Mouse (Mus musculus) midbrain, postnatal 0 days (tissue): ENCODE measurements around the gene Mzf1. TPM values are rescaled to one million over a fixed set of nuclear protein-coding genes. Genes with fewer than 3 reads are reported as not detected.

Experiments
- ATAC-seq: fragments of 200-750 bp; cut with Nextera tagmentation; 2 replicates; pipeline ENCODE4 v1.8.0; 2017; ENCODE audit warnings: moderate number of reproducible peaks, mild to moderate bottlenecking, moderate TSS enrichment, moderate library complexity; ENCODE audit not compliant: low FRiP score
- DNase-seq: peaks from one replicate; pipeline ENCODE4 v3.0.0-alpha.2; 2015; ENCODE audit warnings: low spot score
- H3K27ac ChIP-seq: fragments of 300-500 bp; sonication (generic); 2 replicates; pipeline ENCODE4 v1.5.1; 2014; ENCODE audit warnings: low read depth, mild to moderate bottlenecking, low read length, mixed read lengths
- H3K27me3 ChIP-seq: fragments of 300-500 bp; sonication (generic); 2 replicates; pipeline ENCODE4 v1.6.1; 2014; ENCODE audit warnings: low read length, control low read depth, mixed read lengths; ENCODE audit not compliant: insufficient read depth
- H3K36me3 ChIP-seq: fragments of 300-500 bp; sonication (generic); 2 replicates; pipeline ENCODE4 v1.6.1; 2014; ENCODE audit warnings: low read length, control low read depth, mixed read lengths; ENCODE audit not compliant: insufficient read depth
- H3K4me1 ChIP-seq: fragments of 300-500 bp; sonication (generic); 2 replicates; pipeline ENCODE4 v1.6.1; 2014; ENCODE audit warnings: mild to moderate bottlenecking, control low read depth, antibody characterized with exemption, low read length, mixed read lengths; ENCODE audit not compliant: insufficient read depth
- H3K4me2 ChIP-seq: fragments of 300-500 bp; sonication (generic); 2 replicates; pipeline ENCODE4 v1.6.1; 2014; ENCODE audit warnings: low read depth, mild to moderate bottlenecking, low read length, mixed read lengths; ENCODE audit not compliant: poor library complexity, severe bottlenecking
- H3K4me3 ChIP-seq: fragments of 300-500 bp; sonication (generic); 2 replicates; pipeline ENCODE4 v1.5.1; 2014; ENCODE audit warnings: low read depth, mild to moderate bottlenecking, low read length, moderate library complexity
- H3K9ac ChIP-seq: fragments of 300-500 bp; sonication (generic); replicated peaks from 2 replicates; pipeline ENCODE4 v1.6.1; 2014; ENCODE audit warnings: mild to moderate bottlenecking, low read length, moderate library complexity, mixed read lengths; ENCODE audit not compliant: poor library complexity, severe bottlenecking
- H3K9me3 ChIP-seq: fragments of 300-500 bp; sonication (generic); 2 replicates; pipeline ENCODE4 v1.6.1; 2016; ENCODE audit warnings: low read length, control low read depth
- CTCF ChIP-seq: IDR thresholded peaks from 2 replicates; pipeline ENCODE4 v1.5.1; 2016; ENCODE audit warnings: antibody characterized with exemption, mild to moderate bottlenecking
- WGBS: fragments of 180-500 bp; shearing (Covaris S2); extraction: QIAGEN DNeasy Blood & Tissue Kit; methylation state at CpG from one replicate; pipeline ENCODE4 v1.1.7; 2014; 5-methylcytosine and 5-hydroxymethylcytosine counted together
- polyA plus RNA-seq: library from polyadenylated mRNA; unstranded; fragments of >200 nt; fragmentation: Nextera tagmentation; extraction: Ambion mirVana; gene quantifications from 2 replicates; pipeline ENCODE4 v1.2.1, GENCODE M21; 2015
- total RNA-seq: library from RNA; depleted of rRNA; stranded (reverse); fragments of >200 nt; gene quantifications from 2 replicates; pipeline ENCODE4 v1.2.3, GENCODE M21; 2014

Mzf1 gene
- total and polyA plus RNA-seq, 2 experiments from 2014 or later = 12.2 to 14.4 TPM

- Histone ChIP-seq H3K4me2 (peak overlapping the region; percentile 65), H3K9me3 (no peaks in the 10 kb centered on the region), H3K27ac (peak overlapping the region; percentile 65), H3K36me3 (no peaks in the 10 kb centered on the region), H3K4me3 (peak overlapping the region; percentile 39), H3K9ac (peak overlapping the region; percentile 72), H3K4me1 (peaks cover 7% of the 10 kb centered on the region; the same call in 1 of the 2 replicates), H3K27me3 (peaks cover 10% of the 10 kb centered on the region; the same call in 1 of the 2 replicates)
- 41% methylated on average over 16 of the region's 16 CpGs for WGBS
- ATAC-seq (no peak), DNase-seq (no peak)
- TF ChIP-seq CTCF = no peak
Observed at GRCm38 (mm10) chr7:13043120-13043444, 11.5 kb downstream of the Mzf1 start.

- DNase-seq (no peak), ATAC-seq (no peak)
- Histone ChIP-seq H3K4me2 (no peak overlapping the region), H3K4me3 (no peak overlapping the region), H3K9ac (no peak overlapping the region), H3K9me3 (no peaks in the 10 kb centered on the region), H3K27ac (no peak overlapping the region), H3K36me3 (no peaks in the 10 kb centered on the region), H3K27me3 (peaks cover 10% of the 10 kb centered on the region; the same call in 1 of the 2 replicates), H3K4me1 (peaks cover 7% of the 10 kb centered on the region; the same call in 1 of the 2 replicates)
- 83% methylated on average over 6 of the region's 6 CpGs for WGBS
- TF ChIP-seq CTCF = no peak
Observed at GRCm38 (mm10) chr7:13042511-13042910, 12.1 kb downstream of the Mzf1 start.

- ATAC-seq = no peak
- H3K27me3 ChIP-seq = peaks cover 10% of the 10 kb centered on the region; the same call in 1 of the 2 replicates
- TF ChIP-seq CTCF = no peak
- no peak overlapping the region for H3K4me2 ChIP-seq
- H3K9me3 ChIP-seq = no peaks in the 10 kb centered on the region
- 67% methylated on average over 1 of the region's 1 CpGs for WGBS
- H3K4me1 ChIP-seq = peaks cover 7% of the 10 kb centered on the region; the same call in 1 of the 2 replicates
- no peak overlapping the region for H3K4me3 ChIP-seq
- H3K9ac ChIP-seq = no peak overlapping the region
- H3K27ac ChIP-seq = no peak overlapping the region
- 0 out of 2 replicates have a peak, but pooled peaks cover under 1% of the 10 kb centered on the region for H3K36me3 ChIP-seq
- no peak for DNase-seq
Observed at GRCm38 (mm10) chr7:13041256-13041655, 13.3 kb downstream of the Mzf1 start.

- Histone ChIP-seq H3K9me3 (no peaks in the 10 kb centered on the region), H3K27ac (peak overlapping the region; percentile 98), H3K4me3 (peak overlapping the region; percentile 87), H3K4me2 (peak overlapping the region; percentile 87), H3K4me1 (peaks cover 7% of the 10 kb centered on the region; the same call in 1 of the 2 replicates), H3K9ac (peak overlapping the region; percentile 98; the same call in 1 of the 2 replicates), H3K27me3 (peaks cover 10% of the 10 kb centered on the region; the same call in 1 of the 2 replicates), H3K36me3 (peaks cover 12% of the 10 kb centered on the region)
- ATAC-seq = no peak
- 88% methylated on average over 1 of the region's 1 CpGs for WGBS
- TF ChIP-seq CTCF = no peak
- no peak for DNase-seq
Observed at GRCm38 (mm10) chr7:13039181-13039580, 15.4 kb downstream of the Mzf1 start.

- WGBS = 18% methylated on average over 15 of the region's 15 CpGs
- DNase-seq (peak; percentile 36), ATAC-seq (no peak)
- Histone ChIP-seq H3K27ac (peak overlapping the region; percentile 98), H3K4me1 (peaks cover 11% of the 10 kb centered on the region), H3K9me3 (no peaks in the 10 kb centered on the region), H3K36me3 (peaks cover 12% of the 10 kb centered on the region), H3K9ac (peak overlapping the region; percentile 98), H3K27me3 (peaks cover 10% of the 10 kb centered on the region; the same call in 1 of the 2 replicates), H3K4me2 (peak overlapping the region; percentile 87), H3K4me3 (peak overlapping the region; percentile 87)
- TF ChIP-seq CTCF = no peak
Observed at GRCm38 (mm10) chr7:13038621-13039169, 15.9 kb downstream of the Mzf1 start.

- ATAC-seq (peak; percentile 92), DNase-seq (peak; percentile 99)
- peak within 1 kb of the TSS; percentile 98 for H3K27ac ChIP-seq
- WGBS = under 1% methylated on average over 42 of the region's 65 CpGs
- H3K4me2 ChIP-seq = peak within 1 kb of the TSS; percentile 87
- H3K9ac ChIP-seq = peak within 1 kb of the TSS; percentile 98
- H3K36me3 ChIP-seq = peaks cover 15% of the 10 kb centered on the region
- peaks cover 10% of the 10 kb centered on the region; the same call in 1 of the 2 replicates for H3K27me3 ChIP-seq
- no peak for TF ChIP-seq CTCF
- H3K4me1 ChIP-seq = peaks cover 14% of the 10 kb centered on the region
- peak within 1 kb of the TSS; percentile 87 for H3K4me3 ChIP-seq
- H3K9me3 ChIP-seq = no peaks in the 10 kb centered on the region
Observed at GRCm38 (mm10) chr7:13037901-13038555, 16.5 kb downstream of the Mzf1 start, which contains the start of gene Ube2m. Gene Ube2m (minus strand): TSS chr7:13038275.
